Comparison of ENCODE assay signal across 8 mouse cellular contexts in the genomic region with DNA sequence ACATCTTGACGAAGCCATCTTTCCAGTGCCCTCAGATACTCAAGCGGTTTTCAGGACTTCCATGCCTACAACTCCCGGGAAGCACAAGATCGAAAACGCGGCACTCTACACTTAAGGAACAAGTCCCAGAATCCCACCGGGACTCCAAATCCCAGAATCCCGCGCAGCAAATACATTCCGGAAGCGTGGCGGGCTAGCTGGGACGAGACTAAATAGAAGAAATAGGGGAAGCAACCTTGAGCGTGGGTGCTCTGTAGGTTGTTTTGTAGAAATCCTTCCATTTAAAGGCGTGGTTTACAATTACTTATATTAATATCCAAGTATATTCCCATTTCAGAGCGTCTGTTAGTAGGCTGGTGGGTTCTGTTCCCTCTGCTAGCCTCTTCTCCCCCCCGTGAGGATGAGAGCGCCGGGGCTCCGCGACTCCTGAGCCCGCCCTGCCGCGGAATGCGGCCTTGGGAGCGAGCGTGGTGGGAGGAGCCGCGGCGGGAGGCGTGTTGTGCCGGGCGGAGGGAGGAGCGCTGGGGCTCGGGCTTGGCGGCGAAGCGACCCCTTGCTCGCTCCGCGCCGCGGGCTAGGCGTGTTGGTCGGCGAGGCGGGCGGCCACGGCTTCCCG. TPM values are rescaled to one million over a fixed set of nuclear protein-coding genes. Genes with fewer than 3 reads are reported as not detected.
DNase-seq lines count a peak whose midpoint lies in the region; ATAC-seq and TF ChIP-seq lines count a peak whose summit lies in the region.

A gene (plus strand): TSS at position 465 of the 616 bp plus-strand sequence.

- WGBS in forebrain, embryonic 13.5 days = under 1% methylated on average over 43 of the region's 50 CpGs
- under 1% methylated on average over 50 of the region's 50 CpGs for WGBS in large intestine, adult 2 months
- WGBS in liver, postnatal 0 days (ENCODE audit: insufficient replicate concordance) = under 1% methylated on average over 50 of the region's 50 CpGs
- WGBS in neural tube, embryonic 14.5 days = 0% methylated on average over 31 of the region's 50 CpGs

- peak; percentile 96 for DNase-seq in heart, postnatal 10 days
- peak; percentile 97 for DNase-seq in large intestine, adult 2 months (ENCODE audit: low read depth, low spot score)
- peak; percentile 95 for DNase-seq in liver, postnatal 0 days
- DNase-seq in testis, postnatal 10 days (ENCODE audit: low spot score) = peak; percentile 97

- no peaks in the 10 kb centered on the region for H3K4me1 ChIP-seq in ES-Bruce4 (ENCODE audit: control insufficient read depth, insufficient read depth, low read length)
- H3K4me1 ChIP-seq in forebrain, embryonic 13.5 days = peaks cover 26% of the 10 kb centered on the region
- H3K4me1 ChIP-seq in liver, postnatal 0 days (ENCODE audit: insufficient read depth) = peaks cover 19% of the 10 kb centered on the region; the same call in 1 of the 2 replicates
- peaks cover 8% of the 10 kb centered on the region for H3K4me1 ChIP-seq in neural tube, embryonic 14.5 days (ENCODE audit: control insufficient read depth, insufficient read depth, low read length)

- H3K27me3 ChIP-seq in ES-Bruce4 (ENCODE audit: control insufficient read depth, insufficient read depth, low read length, poor library complexity, severe bottlenecking) = no peaks in the 10 kb centered on the region
- no peaks in the 10 kb centered on the region for H3K27me3 ChIP-seq in forebrain, embryonic 13.5 days
- H3K27me3 ChIP-seq in liver, postnatal 0 days (ENCODE audit: insufficient read depth, low read length) = no peaks in the 10 kb centered on the region
- no peaks in the 10 kb centered on the region for H3K27me3 ChIP-seq in neural tube, embryonic 14.5 days (ENCODE audit: control insufficient read depth, insufficient read depth, low read length)

- H3K9ac ChIP-seq in ES-Bruce4 (ENCODE audit: low read depth, poor library complexity, severe bottlenecking) = peak within 1 kb of the TSS; percentile 83
- peak within 1 kb of the TSS; percentile 85 for H3K9ac ChIP-seq in forebrain, embryonic 13.5 days
- H3K9ac ChIP-seq in liver, postnatal 0 days (replicated peaks) = peak within 1 kb of the TSS; percentile 76
- peak within 1 kb of the TSS; percentile 76 for H3K9ac ChIP-seq in neural tube, embryonic 14.5 days (replicated peaks; ENCODE audit: low read depth, low read length)

- H3K36me3 ChIP-seq in ES-Bruce4 (ENCODE audit: control insufficient read depth, insufficient read depth, low read length, poor library complexity, severe bottlenecking) = no peaks in the 10 kb centered on the region
- H3K36me3 ChIP-seq in forebrain, embryonic 13.5 days (ENCODE audit: poor library complexity, severe bottlenecking) = no peaks in the 10 kb centered on the region
- no peaks in the 10 kb centered on the region for H3K36me3 ChIP-seq in liver, postnatal 0 days (replicated peaks; ENCODE audit: insufficient read depth, low read length)
- no peaks in the 10 kb centered on the region for H3K36me3 ChIP-seq in neural tube, embryonic 14.5 days (ENCODE audit: control insufficient read depth, insufficient read depth, low read length)

- peak within 1 kb of the TSS; percentile 42; the same call in 1 of the 2 replicates for H3K27ac ChIP-seq in ES-Bruce4 (ENCODE audit: insufficient read depth, low read length)
- peak within 1 kb of the TSS; percentile 16; the same call in 1 of the 2 replicates for H3K27ac ChIP-seq in forebrain, embryonic 13.5 days
- peak within 1 kb of the TSS; percentile 78 for H3K27ac ChIP-seq in liver, postnatal 0 days (ENCODE audit: low read depth)
- peak within 1 kb of the TSS; percentile 78 for H3K27ac ChIP-seq in neural tube, embryonic 14.5 days (ENCODE audit: low read depth, low read length)

- intact Hi-C loops in heart, postnatal 10 days (cut with DNase I) = loop anchor here (5.0 kb wide), 2 partner anchors 117 to 393 kb away; a partner anchor contains a TSS

- peak within 1 kb of the TSS; percentile 66 for H3K4me2 ChIP-seq in forebrain, embryonic 13.5 days
- peak within 1 kb of the TSS; percentile 84 for H3K4me2 ChIP-seq in liver, postnatal 0 days (ENCODE audit: low read depth, low read length)
- peak within 1 kb of the TSS; percentile 73 for H3K4me2 ChIP-seq in neural tube, embryonic 14.5 days (ENCODE audit: low read depth, low read length)

- no peak for TF ChIP-seq EP300 in ES-Bruce4 (IDR thresholded peaks at IDR 0.05; ENCODE audit: insufficient read depth, low read depth, low read length)
- TF ChIP-seq EP300 in liver, postnatal 0 days (IDR thresholded peaks at IDR 0.05; ENCODE audit: low read depth) = peak; percentile 76

- no peaks in the 10 kb centered on the region for H3K9me3 ChIP-seq in ES-Bruce4 (replicated peaks; ENCODE audit: control insufficient read depth, insufficient read depth, low read length, poor library complexity, severe bottlenecking)
- no peaks in the 10 kb centered on the region for H3K9me3 ChIP-seq in forebrain, embryonic 13.5 days (replicated peaks)
- no peaks in the 10 kb centered on the region for H3K9me3 ChIP-seq in liver, postnatal 0 days (ENCODE audit: low read length)
- H3K9me3 ChIP-seq in neural tube, embryonic 14.5 days (ENCODE audit: control insufficient read depth, low read length) = no peaks in the 10 kb centered on the region

- no peak for TF ChIP-seq CTCF in ES-Bruce4 (IDR thresholded peaks at IDR 0.05; ENCODE audit: low read depth, low read length)
- no peak for TF ChIP-seq CTCF in liver, postnatal 0 days (IDR thresholded peaks at IDR 0.05; ENCODE audit: low read depth)

- peak; percentile 95 for ATAC-seq in cerebellum, adult (ENCODE audit: insufficient number of reproducible peaks, low FRiP score, low TSS enrichment)
- peak; percentile 99 for ATAC-seq in forebrain, embryonic 13.5 days
- peak; percentile 99 for ATAC-seq in liver, postnatal 0 days
- peak; percentile 99 for ATAC-seq in neural tube, embryonic 14.5 days (ENCODE audit: low read depth)

- peak within 1 kb of the TSS; percentile 89 for H3K4me3 ChIP-seq in ES-Bruce4 (ENCODE audit: low read depth, low read length)
- peak within 1 kb of the TSS; percentile 85 for H3K4me3 ChIP-seq in forebrain, embryonic 13.5 days
- H3K4me3 ChIP-seq in liver, postnatal 0 days (ENCODE audit: low read depth, low read length) = peak within 1 kb of the TSS; percentile 81
- peak within 1 kb of the TSS; percentile 86 for H3K4me3 ChIP-seq in neural tube, embryonic 14.5 days (ENCODE audit: low read depth, low read length)

- peak; percentile 67 for TF ChIP-seq POLR2A in ES-Bruce4 (IDR thresholded peaks at IDR 0.05; ENCODE audit: insufficient read depth, low read length)

RNA-seq across cellular contexts. Expression of the gene that starts here (rescaled TPM):
- 221 and 240 TPM in 2 replicates for polyA plus RNA-seq in ES-Bruce4 (2011; ENCODE audit: insufficient read depth, insufficient read length, low read depth, missing spikeins)
- 22.1 and 22.8 TPM in 2 replicates for polyA plus RNA-seq in forebrain, embryonic 13.5 days (2015; fragmentation: Nextera tagmentation; extraction: Ambion mirVana)
- total RNA-seq in heart, postnatal 10 days (2021) = 10 to 100 TPM; 18.8 to 29.8 TPM
- polyA plus RNA-seq in large intestine, adult 2 months (2012; rRNA removed) = 6.9 and 13.8 TPM in 2 replicates
- polyA plus RNA-seq in liver, postnatal 0 days (2015; fragmentation: Nextera tagmentation; extraction: Ambion mirVana) = 3.8 TPM in 2 replicates
- 30.2 and 42.7 TPM in 2 replicates for polyA plus RNA-seq in neural tube, embryonic 14.5 days (2014; fragmentation: Nextera tagmentation; extraction: Ambion mirVana)

Comparison
In these comparisons a context has a peak if more than half of its experiments do, and no peak if none do; other contexts are left out.
1. Peak in every context shown above with its lines: DNase-seq, ATAC-seq, H3K4me3 ChIP-seq and H3K27ac ChIP-seq.
2. H3K27ac ChIP-seq: peak in every context shown above with its lines; median percentile 78 in liver, postnatal 0 days; 78 in neural tube, embryonic 14.5 days; 42 in ES-Bruce4; 16 in forebrain, embryonic 13.5 days.